Mouse (Mus musculus): ENCODE measurements at regions not wholly inside any gene's neighbourhood (a gene's known extent, or its start where the extent isn't known, plus 50 kb on each side); places are given as distances from the start of the nearest gene placed in this dataset.

- DNase-seq (ENCODE audit: low spot score) = no peak
These were observed 116.4 kb upstream of the Tab2 start for GRCm38 (mm10) chr10:8072463-8072862.

DNA sequence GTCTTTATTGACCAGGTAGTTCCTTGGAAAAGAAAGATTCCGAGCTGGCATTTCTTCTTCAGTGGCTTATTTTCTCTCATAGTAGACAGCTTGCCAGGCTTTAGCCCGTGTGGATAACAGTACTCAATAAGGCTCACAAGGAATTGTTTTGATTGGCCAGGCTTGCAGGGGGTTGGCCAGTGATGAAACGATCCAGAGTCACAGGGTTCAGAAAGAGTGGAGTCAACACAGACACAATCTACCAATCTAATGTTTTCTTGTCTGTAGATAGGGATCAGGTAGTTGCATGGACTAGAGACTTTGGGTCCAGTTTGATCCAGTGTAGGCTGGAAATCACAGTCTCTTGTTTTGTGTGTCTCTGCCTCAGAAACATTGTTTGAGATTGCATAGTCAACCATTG lies 115.8 kb upstream of the Tab2 start:
- no peak for DNase-seq (ENCODE audit: low spot score)

GRCm38 (mm10) chr10:8070472-8070871 lies 114.4 kb upstream of the Tab2 start:
- DNase-seq (ENCODE audit: low spot score) = no peak

DNA sequence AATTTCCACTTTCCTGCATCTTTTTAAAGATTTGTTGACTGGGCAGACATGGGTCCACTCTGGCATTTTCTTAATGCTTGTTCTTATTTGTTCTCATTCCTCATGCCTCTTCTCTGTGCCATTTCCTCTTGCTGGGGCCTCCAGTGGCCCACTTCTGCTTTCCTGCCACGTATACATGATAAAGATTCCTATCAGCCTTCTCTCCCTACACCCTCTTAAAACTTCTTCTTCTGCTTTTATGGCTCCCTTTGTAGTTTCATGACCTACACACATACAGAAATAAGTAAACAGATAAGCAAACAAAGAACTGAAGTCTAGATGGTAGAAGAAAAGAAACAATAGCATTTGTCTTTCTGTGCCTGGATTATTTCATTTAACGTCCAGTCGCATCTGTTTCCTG lies 110.9 kb upstream of the Tab2 start:
- no peak for DNase-seq (ENCODE audit: low spot score)

GRCm38 (mm10) chr10:8065746-8066145 lies 109.7 kb upstream of the Tab2 start:
- DNase-seq (ENCODE audit: low spot score) = no peak

GRCm38 (mm10) chr10:8064281-8064680 lies 108.3 kb upstream of the Tab2 start:
- DNase-seq (ENCODE audit: low spot score) = no peak

DNA sequence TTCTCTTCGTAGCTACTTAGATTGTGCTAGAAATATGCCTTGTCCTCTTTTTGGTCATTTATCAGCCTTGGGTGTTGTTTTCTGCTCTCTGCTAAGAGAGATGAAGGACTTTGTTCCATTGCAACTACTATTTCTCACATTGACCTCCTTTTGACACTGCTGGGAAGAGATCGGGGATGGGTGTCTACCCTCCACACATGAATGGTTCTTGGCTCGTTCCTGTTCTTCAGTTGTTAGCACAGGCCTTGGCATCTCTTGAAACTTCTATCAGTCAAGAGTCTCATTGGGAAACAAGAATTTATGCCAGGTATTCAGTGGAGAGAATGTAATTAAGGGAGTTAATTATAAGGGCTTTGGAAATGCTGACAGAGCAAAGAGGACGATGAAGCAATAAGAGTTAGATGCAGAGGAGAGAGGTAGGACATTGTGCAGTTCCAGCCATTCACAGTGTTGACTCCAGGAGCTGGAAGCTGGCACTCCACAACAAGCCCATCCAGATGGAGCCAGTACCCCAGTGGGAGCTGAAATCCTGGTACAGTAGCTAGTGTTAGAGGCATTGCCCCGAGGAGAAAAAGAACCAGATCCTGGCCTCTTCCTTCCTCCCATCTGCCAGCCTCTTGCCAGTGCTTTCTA lies 107.5 kb upstream of the Tab2 start:
- DNase-seq (ENCODE audit: low spot score) = no peak

DNA sequence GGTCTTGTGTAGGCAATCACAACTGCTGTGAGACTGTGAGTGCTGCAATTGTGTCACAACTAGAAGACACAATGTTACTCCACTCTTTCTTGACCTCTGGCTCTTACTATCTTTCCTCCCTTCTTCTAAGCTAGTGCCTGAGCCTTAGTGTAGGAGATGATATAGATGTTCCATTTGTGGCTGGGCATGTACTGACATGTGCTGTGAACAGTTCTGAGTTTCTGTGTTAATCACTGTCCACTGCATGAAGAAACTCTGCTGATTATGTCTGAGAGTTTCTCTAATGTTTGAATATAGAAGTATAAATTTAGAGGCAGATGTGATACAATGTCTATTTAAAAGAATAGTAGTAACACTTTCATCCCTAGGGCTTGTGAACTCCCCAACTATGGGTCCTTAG lies 105.0 kb upstream of the Tab2 start:
- DNase-seq (ENCODE audit: low spot score) = no peak

DNA sequence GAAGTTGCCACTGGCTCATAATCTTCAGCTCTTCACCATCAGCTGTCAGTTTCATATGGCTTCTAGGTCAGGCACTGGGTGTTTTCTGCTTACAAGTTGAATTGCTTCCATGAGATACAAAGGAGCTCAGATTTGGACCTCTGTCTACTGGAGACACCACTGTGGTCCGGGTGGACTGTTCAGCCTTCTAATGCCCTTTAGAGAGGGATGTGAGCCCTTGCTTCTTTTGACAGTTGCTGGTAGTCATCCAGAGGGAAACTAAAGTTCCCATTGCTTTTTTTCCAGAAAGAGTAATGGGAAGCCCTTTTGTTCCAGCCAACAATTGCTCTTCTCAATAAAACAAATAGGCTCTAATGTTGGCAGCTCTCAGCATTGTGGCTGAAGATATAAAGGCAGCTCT lies 103.7 kb upstream of the Tab2 start:
- no peak for DNase-seq (ENCODE audit: low spot score)

GRCm38 (mm10) chr10:8057855-8058254 lies 101.8 kb upstream of the Tab2 start:
- DNase-seq (ENCODE audit: low spot score) = no peak

DNA sequence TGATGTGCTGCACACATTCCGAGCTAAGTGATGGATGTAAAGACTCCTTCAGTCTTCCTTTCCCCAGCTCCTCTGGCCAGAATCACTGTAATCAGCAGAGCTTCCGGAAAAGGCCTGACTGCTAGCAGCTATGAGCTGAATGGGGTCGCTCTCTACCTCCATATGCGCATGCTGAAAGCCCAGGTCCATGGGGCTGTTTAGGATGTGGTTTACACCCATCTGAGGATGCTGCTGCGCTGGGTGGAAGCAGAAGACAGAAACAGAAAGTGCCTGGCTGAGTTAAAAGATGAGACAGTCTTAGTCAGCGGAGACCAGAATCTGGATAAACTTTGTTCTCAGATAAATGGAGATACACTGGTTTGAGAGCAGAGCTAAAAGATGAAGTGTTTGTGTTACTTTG lies 99.3 kb upstream of the Tab2 start:
- no peak for DNase-seq (ENCODE audit: low spot score)

- no peak for DNase-seq (ENCODE audit: low spot score)
These were observed 87.6 kb upstream of the Tab2 start for GRCm38 (mm10) chr10:8043416-8044163.

DNA sequence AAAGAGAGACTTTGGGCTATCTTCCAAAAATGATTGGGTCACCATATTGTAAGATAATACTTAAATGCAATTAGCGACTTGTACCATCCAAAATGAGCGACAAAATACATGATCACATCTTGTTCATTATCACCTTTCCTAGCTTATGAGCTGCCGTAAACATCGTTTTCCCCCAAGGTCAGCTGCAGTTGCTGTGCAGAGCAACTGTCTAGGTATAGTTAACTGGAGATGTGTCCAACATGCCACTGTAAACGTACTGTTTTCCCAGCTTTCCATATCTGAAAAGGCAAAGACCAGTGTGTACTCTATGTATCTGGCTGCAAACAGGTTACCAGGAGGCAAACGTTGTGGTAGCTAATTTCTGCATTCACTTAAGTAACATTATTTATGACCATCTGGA lies 86.3 kb upstream of the Tab2 start:
- no peak for DNase-seq (ENCODE audit: low spot score)

- no peak for DNase-seq (ENCODE audit: low spot score)
These were observed 85.8 kb upstream of the Tab2 start for GRCm38 (mm10) chr10:8041790-8042189.

- no peak for DNase-seq (ENCODE audit: low spot score)
These were observed 82.1 kb upstream of the Tab2 start for GRCm38 (mm10) chr10:8037986-8038631.

GRCm38 (mm10) chr10:8036293-8036692 lies 80.3 kb upstream of the Tab2 start:
- no peak for DNase-seq (ENCODE audit: low spot score)

DNA sequence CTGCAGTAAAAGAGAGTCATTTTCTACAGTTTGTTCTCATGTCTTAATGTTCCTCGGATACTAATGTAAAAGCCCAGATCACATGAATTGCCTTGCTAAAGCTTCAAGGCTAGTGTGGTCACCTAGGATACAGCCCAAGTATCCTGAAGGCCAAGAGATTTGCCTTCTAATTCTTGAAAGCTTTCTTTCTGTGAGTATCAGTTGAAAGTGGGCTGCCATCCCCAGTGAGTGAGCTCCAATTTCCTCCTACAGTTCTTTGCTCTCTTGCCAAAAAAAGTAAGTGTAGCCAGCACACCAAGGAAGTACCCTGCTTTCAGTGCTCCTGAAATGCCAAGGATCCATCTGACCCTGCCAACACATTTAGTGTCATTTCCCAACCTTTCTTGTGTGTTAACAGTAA lies 79.3 kb upstream of the Tab2 start:
- no peak for DNase-seq (ENCODE audit: low spot score)

GRCm38 (mm10) chr10:8032203-8032602 lies 76.2 kb upstream of the Tab2 start:
- DNase-seq (ENCODE audit: low spot score) = no peak

DNA sequence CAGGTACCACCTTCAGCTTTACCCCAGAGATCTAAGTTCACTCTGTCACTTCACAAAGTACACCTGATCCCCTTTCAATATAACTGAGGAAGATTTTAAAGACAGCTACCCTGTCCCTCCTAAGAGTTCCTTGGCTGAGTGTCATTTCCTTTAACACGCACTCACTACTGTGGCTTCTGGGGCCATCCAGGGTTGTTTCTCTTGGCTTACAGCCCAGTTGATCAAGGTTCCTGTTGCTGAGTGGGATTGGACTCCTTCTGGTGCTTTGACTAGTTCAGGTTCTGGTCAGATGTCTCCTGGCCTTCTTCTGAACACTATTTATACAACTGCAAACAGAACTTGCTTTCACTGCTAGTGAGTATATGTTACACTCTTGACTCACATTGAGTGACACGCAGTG lies 72.8 kb upstream of the Tab2 start:
- no peak for DNase-seq (ENCODE audit: low spot score)

DNA sequence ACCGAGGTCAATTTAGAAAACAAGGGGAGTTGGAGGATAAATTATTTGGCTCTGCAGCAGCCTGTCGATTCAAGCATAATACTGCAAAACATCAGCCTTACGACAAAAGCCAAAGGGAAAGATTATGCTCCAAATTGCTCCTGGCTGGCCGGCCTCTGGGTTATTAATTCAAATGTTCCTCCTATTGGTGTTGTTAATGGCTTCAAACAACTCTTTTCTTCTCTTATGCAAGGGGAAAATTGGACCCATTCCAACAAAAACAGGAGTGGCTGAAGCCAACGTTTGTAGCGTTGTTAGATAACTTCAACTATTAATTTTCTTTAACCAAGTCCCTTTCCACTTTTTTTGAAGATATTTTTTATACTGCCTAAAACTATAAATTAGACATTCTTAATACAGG lies 71.0 kb upstream of the Tab2 start:
- no peak for DNase-seq (ENCODE audit: low spot score)

- DNase-seq (ENCODE audit: low spot score) = no peak
These were observed 67.7 kb upstream of the Tab2 start for GRCm38 (mm10) chr10:8023741-8024140.

- no peak for DNase-seq (ENCODE audit: low spot score)
These were observed 65.9 kb upstream of the Tab2 start for GRCm38 (mm10) chr10:8021971-8022370.

- no peak for DNase-seq (ENCODE audit: low spot score)
These were observed 65.1 kb upstream of the Tab2 start for GRCm38 (mm10) chr10:8020916-8021705.
